Mouse (Mus musculus): ENCODE results near the gene Olfr561. TPM values are rescaled to one million over a fixed set of nuclear protein-coding genes. Genes with fewer than 3 reads are reported as not detected.
A peak's percentile ranks its signal among the peaks of the same experiment; 100 is the strongest.

The Olfr561 gene
- not detected for total RNA-seq (2021)
- long read RNA-seq, experiment 1: 0 reads
- long read RNA-seq, experiment 2: 0 reads

DNA sequence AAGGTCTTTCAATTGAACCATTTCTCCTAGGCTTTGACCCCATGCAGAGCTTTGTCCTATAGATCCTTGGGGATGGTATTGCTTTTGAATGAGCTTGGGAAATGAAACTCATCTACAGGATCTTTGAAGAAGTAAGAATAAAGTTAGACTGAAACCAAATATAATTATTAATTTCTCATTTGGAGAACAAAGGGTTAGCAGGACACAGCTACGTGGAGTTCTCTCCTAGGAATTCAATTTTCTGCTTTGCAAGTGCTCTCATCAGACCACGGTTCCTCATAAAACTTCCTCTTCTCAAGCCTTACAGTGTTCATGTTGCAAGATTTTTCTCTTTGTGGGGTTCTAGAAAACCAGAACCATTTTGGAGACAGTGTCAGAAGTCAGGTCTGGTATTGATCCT, at the start of gene Olfr561:
Olfr561 (plus strand) TSS at position 301 of the 400 bp plus-strand sequence.
- no peak for TF ChIP-seq CTCF (conservative IDR thresholded peaks at IDR 0.05)
- no peak for DNase-seq (ENCODE audit: low spot score in 2 of 2)
- no peak within 1 kb of the TSS for H3K4me3 ChIP-seq
- no peak within 1 kb of the TSS for H3K27ac ChIP-seq

DNA sequence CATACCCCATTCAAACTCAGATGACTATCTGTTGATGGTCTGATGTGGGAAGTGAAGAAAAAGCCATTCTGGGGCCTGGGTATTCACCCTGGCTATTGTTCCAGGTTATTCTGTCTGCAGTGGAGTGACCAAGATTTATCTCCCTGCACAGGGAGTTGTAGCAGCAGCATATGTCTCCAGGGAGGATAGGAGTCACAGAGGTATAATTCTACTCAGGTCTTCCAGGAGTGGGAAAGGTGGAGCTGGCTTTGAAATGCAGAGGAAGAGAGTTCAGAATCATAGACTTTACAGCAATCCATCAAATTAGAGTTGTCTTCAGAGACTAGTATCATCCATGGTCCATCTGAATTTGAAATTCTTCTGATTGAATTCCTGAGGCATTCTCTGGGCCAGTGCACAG, 43.6 kb upstream of the Olfr561 start, which contains the start of gene Olfr559:
Olfr559 (minus strand) TSS at position 101 of the 400 bp plus-strand sequence.
- TF ChIP-seq CTCF (conservative IDR thresholded peaks at IDR 0.05): no peak
- Histone ChIP-seq H3K27ac (no peak within 1 kb of the TSS), H3K4me3 (no peak within 1 kb of the TSS)
- no peak for DNase-seq (ENCODE audit: low spot score in 2 of 2)

DNA sequence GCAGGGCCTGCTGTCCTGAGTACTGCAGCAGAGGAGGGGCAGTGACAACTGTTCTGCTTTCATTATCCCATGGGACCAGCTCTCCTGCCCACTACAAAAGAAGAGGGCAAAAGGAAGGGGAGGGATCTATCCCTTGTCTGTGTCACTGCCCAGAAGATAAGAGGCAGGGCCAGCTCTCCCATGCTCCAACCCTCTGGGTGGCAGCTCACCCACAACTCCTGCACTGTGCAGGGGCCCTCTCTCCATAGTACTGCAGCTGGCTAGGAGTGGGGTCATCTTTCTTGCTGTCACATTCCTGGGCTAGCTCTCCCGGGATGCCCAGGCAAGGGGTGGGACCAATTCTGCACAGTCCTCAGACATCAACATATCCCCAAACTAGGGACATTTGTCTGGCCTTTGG, 37.2 kb upstream of the Olfr561 start:
- Histone ChIP-seq H3K4me3 (no peak overlapping the region), H3K27ac (no peak overlapping the region)
- TF ChIP-seq CTCF (conservative IDR thresholded peaks at IDR 0.05): no peak
- no peak for DNase-seq (ENCODE audit: low spot score in 2 of 2)

DNA sequence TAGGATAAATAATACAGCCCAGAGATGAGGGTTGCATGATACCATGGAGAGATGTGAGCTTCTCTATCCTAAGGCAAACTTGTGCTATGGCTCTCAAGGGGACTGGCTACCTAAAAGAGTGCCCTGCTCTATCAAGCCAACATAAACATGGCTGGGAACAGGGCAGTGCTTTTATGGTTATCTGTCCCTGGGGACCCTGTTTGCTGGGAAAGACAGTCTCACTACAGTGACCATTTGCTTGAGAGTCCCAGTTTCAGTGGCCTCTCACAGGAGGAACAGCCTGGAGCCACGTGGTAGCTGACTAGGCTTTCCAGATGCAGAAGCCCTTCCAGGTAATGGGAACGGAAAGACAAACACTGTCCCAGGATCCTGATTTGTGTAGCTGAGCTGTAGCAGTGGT, 33.3 kb upstream of the Olfr561 start:
- TF ChIP-seq CTCF (conservative IDR thresholded peaks at IDR 0.05): no peak
- DNase-seq (ENCODE audit: low spot score in 2 of 2): no peak
- Histone ChIP-seq H3K4me3 (no peak overlapping the region), H3K27ac (no peak overlapping the region)

DNA sequence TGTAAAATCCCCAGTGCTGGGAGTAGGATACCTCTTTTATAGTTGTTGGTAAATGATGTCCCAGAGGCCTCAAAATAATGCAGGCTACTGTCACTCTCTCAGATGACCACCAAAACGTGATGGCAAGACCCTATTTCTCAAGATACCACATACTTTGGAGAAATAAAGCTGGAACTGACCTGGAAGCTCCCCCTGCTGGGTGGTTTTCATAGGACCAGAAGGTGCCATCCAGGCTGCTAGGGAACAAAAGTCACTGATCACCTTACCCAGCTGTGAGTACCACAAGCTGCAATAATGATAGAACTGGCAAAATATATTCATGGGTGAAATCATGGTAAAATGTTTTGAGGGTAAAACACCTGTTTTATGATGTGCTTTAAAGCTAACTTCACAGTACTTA, 18.9 kb upstream of the Olfr561 start:
- Histone ChIP-seq H3K27ac (no peak overlapping the region), H3K4me3 (no peak overlapping the region)
- no peak for DNase-seq (ENCODE audit: low spot score in 2 of 2)
- peak; percentile 54 for TF ChIP-seq CTCF (conservative IDR thresholded peaks at IDR 0.05)

DNA sequence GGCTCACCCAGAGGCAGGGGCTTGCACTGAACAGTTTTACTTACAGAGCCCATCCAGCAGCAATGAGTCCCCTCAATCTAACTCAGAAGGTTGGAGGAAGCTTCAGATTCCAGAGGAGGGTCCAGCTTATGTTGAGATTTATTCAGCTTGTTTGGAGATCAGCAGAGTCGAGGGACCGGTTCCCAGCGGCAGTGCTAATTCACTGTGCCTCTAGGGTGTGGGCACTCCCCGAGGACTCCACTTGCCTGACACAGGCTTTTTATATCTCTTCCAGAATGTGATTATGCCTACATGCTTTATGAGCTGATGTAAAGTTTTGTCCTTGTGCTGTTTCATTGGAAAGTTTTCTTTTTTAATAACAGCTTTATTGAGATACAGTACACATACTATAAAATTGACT, 11.8 kb upstream of the Olfr561 start, which contains the start of the genes Olfr560 and Olfr78:
Olfr560 (minus strand) TSS at position 101 of the 400 bp plus-strand sequence.
Olfr78 (minus strand) TSS at position 206 of the 400 bp plus-strand sequence.
- no peak for DNase-seq (ENCODE audit: low spot score in 2 of 2)
- Histone ChIP-seq H3K4me3 (no peak within 1 kb of the TSS), H3K27ac (no peak within 1 kb of the TSS)
- TF ChIP-seq CTCF (conservative IDR thresholded peaks at IDR 0.05): no peak

DNA sequence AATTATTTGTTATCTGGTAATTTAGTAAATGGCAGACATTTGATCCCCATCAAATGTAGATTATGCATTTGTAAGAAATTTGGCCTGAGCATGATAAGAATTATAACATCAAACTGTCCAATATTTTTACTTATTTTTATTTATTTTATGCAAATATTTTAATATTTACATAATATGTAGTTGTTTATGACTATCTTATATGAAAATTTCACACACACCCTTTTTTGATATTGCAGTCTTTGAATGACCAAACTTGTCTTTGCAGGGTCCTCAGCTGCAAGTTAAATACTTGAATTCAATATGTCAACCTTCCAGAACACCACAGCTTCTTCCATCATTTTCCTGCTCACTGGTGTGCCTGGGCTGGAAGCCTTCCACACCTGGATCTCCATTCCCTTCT, 32.2 kb downstream of the Olfr561 start, which contains the start of gene Olfr564:
Olfr564 (plus strand) TSS at position 301 of the 400 bp plus-strand sequence.
- no peak within 1 kb of the TSS for H3K4me3 ChIP-seq
- TF ChIP-seq CTCF (conservative IDR thresholded peaks at IDR 0.05): no peak

More for the DNA sequence above, 32.2 kb downstream of the Olfr561 start, which contains the start of gene Olfr564:
- DNase-seq (ENCODE audit: low spot score in 2 of 2): no peak
- H3K27ac ChIP-seq: no peak within 1 kb of the TSS

Other genes with a start within 250 kb of the Olfr561 start
- gene Olfr547, start 236.5 kb upstream of the Olfr561 start, total RNA-seq (2021): not detected
- gene Olfr548-ps1, start 230.3 kb upstream of the Olfr561 start, total RNA-seq (2021): not detected
- not detected for gene Olfr549, start 221.4 kb upstream of the Olfr561 start, total RNA-seq (2021)
- 1 to 10 TPM; 3.0 to 5.1 TPM for gene Trim21, start 205.7 kb upstream of the Olfr561 start, total RNA-seq (2021)
- 1 to 10 TPM; 1.9 TPM for gene Olfr550, start 199.8 kb upstream of the Olfr561 start, total RNA-seq (2021)
- not detected for gene Olfr551, start 179.3 kb upstream of the Olfr561 start, total RNA-seq (2021)
- gene Olfr552, start 173.5 kb upstream of the Olfr561 start, total RNA-seq (2021): under 1 TPM; 0.15 to 0.28 TPM
- not detected for gene Olfr553, start 153.0 kb upstream of the Olfr561 start, total RNA-seq (2021)
- gene Olfr554, start 132.8 kb upstream of the Olfr561 start, total RNA-seq (2021): not detected
- gene Olfr555, start 112.4 kb upstream of the Olfr561 start, total RNA-seq (2021): not detected
- gene Olfr556, start 106.3 kb upstream of the Olfr561 start, total RNA-seq (2021): not detected
- 1 to 10 TPM; 7.1 to 7.2 TPM for gene Trim68, start 83.9 kb upstream of the Olfr561 start, total RNA-seq (2021)
- not detected for gene Olfr557, start 75.3 kb upstream of the Olfr561 start, total RNA-seq (2021)
- under 1 TPM; 0.15 to 0.46 TPM for gene Olfr558, start 69.0 kb upstream of the Olfr561 start, total RNA-seq (2021)
- gene Olfr33, start 52.2 kb upstream of the Olfr561 start, total RNA-seq (2021): not detected
- gene Olfr559, start 43.7 kb upstream of the Olfr561 start, total RNA-seq (2021): not detected
- not detected for gene Olfr560, start 11.9 kb upstream of the Olfr561 start, total RNA-seq (2021)
- gene Olfr78, start 11.8 kb upstream of the Olfr561 start, total RNA-seq (2021): under 1 TPM; 0.25 to 0.36 TPM
- gene Olfr564, start 32.3 kb downstream of the Olfr561 start, total RNA-seq (2021): not detected
- gene Olfr566, start 87.5 kb downstream of the Olfr561 start, total RNA-seq (2021): not detected
- gene Olfr568, start 105.9 kb downstream of the Olfr561 start, total RNA-seq (2021): not detected
- not detected for gene Olfr569, start 119.7 kb downstream of the Olfr561 start, total RNA-seq (2021)
- not detected for gene Olfr570, start 123.4 kb downstream of the Olfr561 start, total RNA-seq (2021)
- gene Olfr571, start 146.3 kb downstream of the Olfr561 start, total RNA-seq (2021): not detected
- not detected for gene Olfr572, start 153.2 kb downstream of the Olfr561 start, total RNA-seq (2021)
- gene Olfr573-ps1, start 171.4 kb downstream of the Olfr561 start, total RNA-seq (2021): not detected
- not detected for gene Olfr574, start 177.2 kb downstream of the Olfr561 start, total RNA-seq (2021)
- not detected for gene Olfr575, start 187.6 kb downstream of the Olfr561 start, total RNA-seq (2021)
- not detected for gene Olfr576, start 191.4 kb downstream of the Olfr561 start, total RNA-seq (2021)
- not detected for gene Olfr577, start 204.7 kb downstream of the Olfr561 start, total RNA-seq (2021)
- gene Olfr578, start 218.1 kb downstream of the Olfr561 start, total RNA-seq (2021): not detected

Measured in layer of hippocampus, adult 2 months (tissue).